Mouse (Mus musculus): ENCODE measurements around the gene Fryl. TPM values are rescaled to one million over a fixed set of nuclear protein-coding genes. Genes with fewer than 3 reads are reported as not detected.

The Fryl gene
- polyA plus RNA-seq, 1 experiment from 2014 or later: 46.2 TPM

- under 1% methylated on average over 11 of the region's 11 CpGs for WGBS (ENCODE audit: insufficient replicate concordance)
- Histone ChIP-seq H3K9me3 (replicated peaks) (no peaks in the 10 kb centered on the region), H3K4me2 (peak overlapping the region; percentile 95), H3K36me3 (replicated peaks) (no peaks in the 10 kb centered on the region; the same call in 1 of the 2 replicates), H3K27ac (replicated peaks) (peak overlapping the region; percentile 85), H3K27me3 (no peaks in the 10 kb centered on the region), H3K9ac (peak overlapping the region; percentile 62), H3K4me3 (replicated peaks) (peak overlapping the region; percentile 95), H3K4me1 (replicated peaks) (peaks cover 48% of the 10 kb centered on the region)
- ATAC-seq (ENCODE audit: insufficient read depth): no peak
Measured at GRCm38 (mm10) chr5:73257096-73257495, 677 bp upstream of the Fryl start.

GRCm38 (mm10) chr5:73255321-73256251 lies 833 bp downstream of the Fryl start:
- Histone ChIP-seq H3K4me1 (replicated peaks) (peaks cover 62% of the 10 kb centered on the region), H3K4me3 (replicated peaks) (peak overlapping the region; percentile 95), H3K27me3 (no peaks in the 10 kb centered on the region), H3K9ac (peak overlapping the region; percentile 89), H3K27ac (replicated peaks) (peak overlapping the region; percentile 92), H3K9me3 (replicated peaks) (no peaks in the 10 kb centered on the region), H3K36me3 (replicated peaks) (no peaks in the 10 kb centered on the region; the same call in 1 of the 2 replicates), H3K4me2 (peak overlapping the region; percentile 95)
- peak; percentile 35 for ATAC-seq (ENCODE audit: insufficient read depth)
- under 1% methylated on average over 126 of the region's 129 CpGs for WGBS (ENCODE audit: insufficient replicate concordance)

GRCm38 (mm10) chr5:73254660-73255059 lies 1.8 kb downstream of the Fryl start:
- H3K27me3 ChIP-seq: no peaks in the 10 kb centered on the region
- WGBS (ENCODE audit: insufficient replicate concordance): 5% methylated on average over 5 of the region's 5 CpGs
- peak overlapping the region; percentile 92 for H3K27ac ChIP-seq (replicated peaks)
- peak overlapping the region; percentile 95 for H3K4me2 ChIP-seq
- H3K4me1 ChIP-seq (replicated peaks): peaks cover 69% of the 10 kb centered on the region
- no peaks in the 10 kb centered on the region for H3K9me3 ChIP-seq (replicated peaks)
- H3K9ac ChIP-seq: peak overlapping the region; percentile 89
- no peak for ATAC-seq (ENCODE audit: insufficient read depth)
- peak overlapping the region; percentile 95 for H3K4me3 ChIP-seq (replicated peaks)
- H3K36me3 ChIP-seq (replicated peaks): peaks cover 1% of the 10 kb centered on the region; the same call in 1 of the 2 replicates

- Histone ChIP-seq H3K27ac (replicated peaks) (peak overlapping the region; percentile 80), H3K9me3 (replicated peaks) (no peaks in the 10 kb centered on the region), H3K4me3 (replicated peaks) (no peak overlapping the region), H3K9ac (no peak overlapping the region), H3K4me2 (peak overlapping the region; percentile 95), H3K27me3 (no peaks in the 10 kb centered on the region), H3K36me3 (replicated peaks) (peaks cover 5% of the 10 kb centered on the region; the same call in 1 of the 2 replicates), H3K4me1 (replicated peaks) (peaks cover 67% of the 10 kb centered on the region)
- ATAC-seq (ENCODE audit: insufficient read depth): no peak
Measured at GRCm38 (mm10) chr5:73252739-73253138, 3.7 kb downstream of the Fryl start.

GRCm38 (mm10) chr5:73249341-73249740 lies 7.1 kb downstream of the Fryl start:
- 80% methylated on average over 4 of the region's 4 CpGs for WGBS (ENCODE audit: insufficient replicate concordance)
- Histone ChIP-seq H3K9ac (no peak overlapping the region), H3K4me3 (replicated peaks) (no peak overlapping the region), H3K27ac (replicated peaks) (no peak overlapping the region), H3K4me1 (replicated peaks) (peaks cover 79% of the 10 kb centered on the region), H3K27me3 (no peaks in the 10 kb centered on the region), H3K9me3 (replicated peaks) (no peaks in the 10 kb centered on the region), H3K4me2 (no peak overlapping the region), H3K36me3 (replicated peaks) (peaks cover 5% of the 10 kb centered on the region; the same call in 1 of the 2 replicates)
- ATAC-seq (ENCODE audit: insufficient read depth): no peak

- Histone ChIP-seq H3K27me3 (no peaks in the 10 kb centered on the region), H3K9ac (no peak overlapping the region), H3K36me3 (replicated peaks) (peaks cover 5% of the 10 kb centered on the region; the same call in 1 of the 2 replicates), H3K27ac (replicated peaks) (no peak overlapping the region), H3K4me3 (replicated peaks) (no peak overlapping the region), H3K9me3 (replicated peaks) (no peaks in the 10 kb centered on the region), H3K4me2 (no peak overlapping the region), H3K4me1 (replicated peaks) (peaks cover 69% of the 10 kb centered on the region)
- WGBS (ENCODE audit: insufficient replicate concordance): 83% methylated on average over 8 of the region's 8 CpGs
- no peak for ATAC-seq (ENCODE audit: insufficient read depth)
Measured at GRCm38 (mm10) chr5:73248211-73248610, 8.2 kb downstream of the Fryl start.

- peaks cover 5% of the 10 kb centered on the region; the same call in 1 of the 2 replicates for H3K36me3 ChIP-seq (replicated peaks)
- H3K27ac ChIP-seq (replicated peaks): peak overlapping the region; percentile 43
- H3K9me3 ChIP-seq (replicated peaks): no peaks in the 10 kb centered on the region
- 0 out of 2 replicates have a peak overlapping the region, but pooled peaks have one; percentile 16 for H3K9ac ChIP-seq
- no peak overlapping the region for H3K4me3 ChIP-seq (replicated peaks)
- WGBS (ENCODE audit: insufficient replicate concordance): 46% methylated on average over 6 of the region's 6 CpGs
- peak; percentile 72 for ATAC-seq (ENCODE audit: insufficient read depth)
- peak overlapping the region; percentile 29 for H3K4me2 ChIP-seq
- H3K4me1 ChIP-seq (replicated peaks): peaks cover 68% of the 10 kb centered on the region
- H3K27me3 ChIP-seq: no peaks in the 10 kb centered on the region
Measured at GRCm38 (mm10) chr5:73246414-73246813, 10.0 kb downstream of the Fryl start.

- Histone ChIP-seq H3K27ac (replicated peaks) (no peak overlapping the region), H3K9ac (no peak overlapping the region), H3K36me3 (replicated peaks) (peaks cover under 1% of the 10 kb centered on the region; the same call in 1 of the 2 replicates), H3K4me2 (no peak overlapping the region), H3K4me3 (replicated peaks) (no peak overlapping the region), H3K27me3 (no peaks in the 10 kb centered on the region), H3K9me3 (replicated peaks) (no peaks in the 10 kb centered on the region), H3K4me1 (replicated peaks) (peaks cover 55% of the 10 kb centered on the region)
- 79% methylated on average over 13 of the region's 13 CpGs for WGBS (ENCODE audit: insufficient replicate concordance)
- no peak for ATAC-seq (ENCODE audit: insufficient read depth)
Measured at GRCm38 (mm10) chr5:73244403-73244802, 12.0 kb downstream of the Fryl start.

GRCm38 (mm10) chr5:73241966-73242365 lies 14.5 kb downstream of the Fryl start:
- no peaks in the 10 kb centered on the region for H3K36me3 ChIP-seq (replicated peaks)
- H3K27ac ChIP-seq (replicated peaks): no peak overlapping the region
- H3K27me3 ChIP-seq: no peaks in the 10 kb centered on the region
- no peaks in the 10 kb centered on the region for H3K9me3 ChIP-seq (replicated peaks)
- H3K4me1 ChIP-seq (replicated peaks): peaks cover 46% of the 10 kb centered on the region
- 77% methylated on average over 8 of the region's 8 CpGs for WGBS (ENCODE audit: insufficient replicate concordance)
- no peak overlapping the region for H3K4me2 ChIP-seq
- ATAC-seq (ENCODE audit: insufficient read depth): no peak
- H3K4me3 ChIP-seq (replicated peaks): no peak overlapping the region
- no peak overlapping the region for H3K9ac ChIP-seq

GRCm38 (mm10) chr5:73241332-73241731 lies 15.1 kb downstream of the Fryl start:
- H3K4me3 ChIP-seq (replicated peaks): no peak overlapping the region
- 27% methylated on average over 10 of the region's 10 CpGs for WGBS (ENCODE audit: insufficient replicate concordance)
- no peak overlapping the region for H3K4me2 ChIP-seq
- peaks cover 40% of the 10 kb centered on the region for H3K4me1 ChIP-seq (replicated peaks)
- no peaks in the 10 kb centered on the region for H3K27me3 ChIP-seq
- no peaks in the 10 kb centered on the region for H3K9me3 ChIP-seq (replicated peaks)
- no peak overlapping the region for H3K9ac ChIP-seq
- ATAC-seq (ENCODE audit: insufficient read depth): no peak
- H3K36me3 ChIP-seq (replicated peaks): no peaks in the 10 kb centered on the region
- no peak overlapping the region for H3K27ac ChIP-seq (replicated peaks)

GRCm38 (mm10) chr5:73240391-73240790 lies 16.0 kb downstream of the Fryl start:
- Histone ChIP-seq H3K27ac (replicated peaks) (no peak overlapping the region), H3K9me3 (replicated peaks) (no peaks in the 10 kb centered on the region), H3K27me3 (no peaks in the 10 kb centered on the region), H3K4me2 (no peak overlapping the region), H3K36me3 (replicated peaks) (no peaks in the 10 kb centered on the region), H3K9ac (no peak overlapping the region), H3K4me1 (replicated peaks) (peaks cover 31% of the 10 kb centered on the region), H3K4me3 (replicated peaks) (no peak overlapping the region)
- no peak for ATAC-seq (ENCODE audit: insufficient read depth)
- WGBS (ENCODE audit: insufficient replicate concordance): 88% methylated on average over 6 of the region's 6 CpGs
